Mouse (Mus musculus): Measurements from ENCODE around the gene Pdzph1. TPM values are rescaled to one million over a fixed set of nuclear protein-coding genes. Genes with fewer than 3 reads are reported as not detected.

Pdzph1 gene
- polyA plus RNA-seq, 1 experiment from 2014 or later = 10.9 TPM

- H3K4me2 ChIP-seq (ENCODE audit: low read depth) = no peak overlapping the region
- no peaks in the 10 kb centered on the region for H3K36me3 ChIP-seq (ENCODE audit: control insufficient read depth, insufficient read depth, low read length)
- WGBS = 74% methylated on average over 13 of the region's 13 CpGs
- no peak overlapping the region for H3K4me3 ChIP-seq (ENCODE audit: low read depth, low read length)
- H3K9ac ChIP-seq (ENCODE audit: low read length) = no peak overlapping the region
- DNase-seq (ENCODE audit: low spot score) (no peak), ATAC-seq (ENCODE audit: insufficient read depth, low FRiP score, low TSS enrichment) (no peak)
- no peaks in the 10 kb centered on the region for H3K27me3 ChIP-seq (ENCODE audit: control insufficient read depth, insufficient read depth, low read length)
- H3K27ac ChIP-seq (ENCODE audit: low read depth, low read length) = no peak overlapping the region
- H3K9me3 ChIP-seq (ENCODE audit: control insufficient read depth, low read length) = no peaks in the 10 kb centered on the region
- H3K4me1 ChIP-seq (ENCODE audit: control insufficient read depth, insufficient read depth, low read length) = no peaks in the 10 kb centered on the region
These were observed 20.6 kb upstream of the Pdzph1 start for GRCm38 (mm10) chr17:59011546-59012307.

- Histone ChIP-seq H3K27me3 (ENCODE audit: control insufficient read depth, insufficient read depth, low read length) (no peaks in the 10 kb centered on the region), H3K4me1 (ENCODE audit: control insufficient read depth, insufficient read depth, low read length) (no peaks in the 10 kb centered on the region), H3K9ac (ENCODE audit: low read length) (no peak overlapping the region), H3K9me3 (ENCODE audit: control insufficient read depth, low read length) (no peaks in the 10 kb centered on the region), H3K36me3 (ENCODE audit: control insufficient read depth, insufficient read depth, low read length) (no peaks in the 10 kb centered on the region), H3K27ac (ENCODE audit: low read depth, low read length) (no peak overlapping the region), H3K4me3 (ENCODE audit: low read depth, low read length) (no peak overlapping the region), H3K4me2 (ENCODE audit: low read depth) (no peak overlapping the region)
- DNase-seq (ENCODE audit: low spot score) (no peak), ATAC-seq (ENCODE audit: insufficient read depth, low FRiP score, low TSS enrichment) (no peak)
- WGBS = 60% methylated on average over 5 of the region's 5 CpGs
These were observed 17.9 kb downstream of the Pdzph1 start for GRCm38 (mm10) chr17:58973237-58973636.

GRCm38 (mm10) chr17:58959905-58960304, 31.3 kb downstream of the Pdzph1 start:
- Histone ChIP-seq H3K9me3 (ENCODE audit: control insufficient read depth, low read length) (no peaks in the 10 kb centered on the region), H3K9ac (ENCODE audit: low read length) (no peak overlapping the region), H3K4me1 (ENCODE audit: control insufficient read depth, insufficient read depth, low read length) (no peaks in the 10 kb centered on the region), H3K36me3 (ENCODE audit: control insufficient read depth, insufficient read depth, low read length) (no peaks in the 10 kb centered on the region), H3K27me3 (ENCODE audit: control insufficient read depth, insufficient read depth, low read length) (no peaks in the 10 kb centered on the region), H3K4me2 (ENCODE audit: low read depth) (no peak overlapping the region), H3K27ac (ENCODE audit: low read depth, low read length) (no peak overlapping the region), H3K4me3 (ENCODE audit: low read depth, low read length) (no peak overlapping the region)
- DNase-seq (ENCODE audit: low spot score) = peak; percentile 23
- 44% methylated on average over 3 of the region's 3 CpGs for WGBS
- no peak for ATAC-seq (ENCODE audit: insufficient read depth, low FRiP score, low TSS enrichment)

- 71% methylated on average over 1 of the region's 1 CpGs for WGBS
- no peaks in the 10 kb centered on the region for H3K4me1 ChIP-seq (ENCODE audit: control insufficient read depth, insufficient read depth, low read length)
- H3K9me3 ChIP-seq (ENCODE audit: control insufficient read depth, low read length) = no peaks in the 10 kb centered on the region
- H3K4me3 ChIP-seq (ENCODE audit: low read depth, low read length) = no peak overlapping the region
- DNase-seq (ENCODE audit: low spot score) (no peak), ATAC-seq (ENCODE audit: insufficient read depth, low FRiP score, low TSS enrichment) (no peak)
- H3K36me3 ChIP-seq (ENCODE audit: control insufficient read depth, insufficient read depth, low read length) = no peaks in the 10 kb centered on the region
- H3K27me3 ChIP-seq (ENCODE audit: control insufficient read depth, insufficient read depth, low read length) = no peaks in the 10 kb centered on the region
- no peak overlapping the region for H3K4me2 ChIP-seq (ENCODE audit: low read depth)
- no peak overlapping the region for H3K27ac ChIP-seq (ENCODE audit: low read depth, low read length)
- H3K9ac ChIP-seq (ENCODE audit: low read length) = no peak overlapping the region
These were observed 34.1 kb downstream of the Pdzph1 start for GRCm38 (mm10) chr17:58957055-58957454.

GRCm38 (mm10) chr17:58943015-58943822, 48.0 kb downstream of the Pdzph1 start:
- Histone ChIP-seq H3K9ac (ENCODE audit: low read length) (no peak overlapping the region), H3K9me3 (ENCODE audit: control insufficient read depth, low read length) (no peaks in the 10 kb centered on the region), H3K36me3 (ENCODE audit: control insufficient read depth, insufficient read depth, low read length) (no peaks in the 10 kb centered on the region), H3K4me1 (ENCODE audit: control insufficient read depth, insufficient read depth, low read length) (no peaks in the 10 kb centered on the region), H3K27ac (ENCODE audit: low read depth, low read length) (no peak overlapping the region), H3K4me2 (ENCODE audit: low read depth) (no peak overlapping the region), H3K27me3 (ENCODE audit: control insufficient read depth, insufficient read depth, low read length) (no peaks in the 10 kb centered on the region), H3K4me3 (ENCODE audit: low read depth, low read length) (no peak overlapping the region)
- ATAC-seq (ENCODE audit: insufficient read depth, low FRiP score, low TSS enrichment) (no peak), DNase-seq (ENCODE audit: low spot score) (no peak)
- 75% methylated on average over 10 of the region's 10 CpGs for WGBS

- Histone ChIP-seq H3K27me3 (ENCODE audit: control insufficient read depth, insufficient read depth, low read length) (no peaks in the 10 kb centered on the region), H3K4me1 (ENCODE audit: control insufficient read depth, insufficient read depth, low read length) (no peaks in the 10 kb centered on the region), H3K9ac (ENCODE audit: low read length) (no peak overlapping the region), H3K36me3 (ENCODE audit: control insufficient read depth, insufficient read depth, low read length) (no peaks in the 10 kb centered on the region), H3K4me3 (ENCODE audit: low read depth, low read length) (no peak overlapping the region), H3K9me3 (ENCODE audit: control insufficient read depth, low read length) (no peaks in the 10 kb centered on the region), H3K4me2 (ENCODE audit: low read depth) (no peak overlapping the region), H3K27ac (ENCODE audit: low read depth, low read length) (no peak overlapping the region)
- DNase-seq (ENCODE audit: low spot score) (no peak), ATAC-seq (ENCODE audit: insufficient read depth, low FRiP score, low TSS enrichment) (no peak)
- WGBS = 81% methylated on average over 1 of the region's 1 CpGs
These were observed 52.6 kb downstream of the Pdzph1 start for GRCm38 (mm10) chr17:58938598-58938997.

GRCm38 (mm10) chr17:58937533-58937932, 53.6 kb downstream of the Pdzph1 start:
- H3K9ac ChIP-seq (ENCODE audit: low read length) = no peak overlapping the region
- no peaks in the 10 kb centered on the region for H3K4me1 ChIP-seq (ENCODE audit: control insufficient read depth, insufficient read depth, low read length)
- H3K36me3 ChIP-seq (ENCODE audit: control insufficient read depth, insufficient read depth, low read length) = no peaks in the 10 kb centered on the region
- ATAC-seq (ENCODE audit: insufficient read depth, low FRiP score, low TSS enrichment) (no peak), DNase-seq (ENCODE audit: low spot score) (no peak)
- 72% methylated on average over 4 of the region's 4 CpGs for WGBS
- no peaks in the 10 kb centered on the region for H3K9me3 ChIP-seq (ENCODE audit: control insufficient read depth, low read length)
- H3K4me2 ChIP-seq (ENCODE audit: low read depth) = no peak overlapping the region
- H3K4me3 ChIP-seq (ENCODE audit: low read depth, low read length) = no peak overlapping the region
- no peak overlapping the region for H3K27ac ChIP-seq (ENCODE audit: low read depth, low read length)
- no peaks in the 10 kb centered on the region for H3K27me3 ChIP-seq (ENCODE audit: control insufficient read depth, insufficient read depth, low read length)

- no peak overlapping the region for H3K4me2 ChIP-seq (ENCODE audit: low read depth)
- H3K4me3 ChIP-seq (ENCODE audit: low read depth, low read length) = no peak overlapping the region
- H3K27ac ChIP-seq (ENCODE audit: low read depth, low read length) = no peak overlapping the region
These were observed 58.2 kb downstream of the Pdzph1 start for GRCm38 (mm10) chr17:58932983-58933280.

More at GRCm38 (mm10) chr17:58932983-58933280, 58.2 kb downstream of the Pdzph1 start:
- no peak for DNase-seq (ENCODE audit: low spot score)
- no peaks in the 10 kb centered on the region for H3K36me3 ChIP-seq (ENCODE audit: control insufficient read depth, insufficient read depth, low read length)
- no peak; the same call in 1 of the 2 replicates for ATAC-seq (ENCODE audit: insufficient read depth, low FRiP score, low TSS enrichment)
- 26% methylated on average over 1 of the region's 1 CpGs for WGBS
- no peak overlapping the region for H3K9ac ChIP-seq (ENCODE audit: low read length)
- no peaks in the 10 kb centered on the region for H3K4me1 ChIP-seq (ENCODE audit: control insufficient read depth, insufficient read depth, low read length)
- no peaks in the 10 kb centered on the region for H3K27me3 ChIP-seq (ENCODE audit: control insufficient read depth, insufficient read depth, low read length)
- no peaks in the 10 kb centered on the region for H3K9me3 ChIP-seq (ENCODE audit: control insufficient read depth, low read length)
